15 mouse cellular contexts compared by ENCODE assay signal in the genomic region with DNA sequence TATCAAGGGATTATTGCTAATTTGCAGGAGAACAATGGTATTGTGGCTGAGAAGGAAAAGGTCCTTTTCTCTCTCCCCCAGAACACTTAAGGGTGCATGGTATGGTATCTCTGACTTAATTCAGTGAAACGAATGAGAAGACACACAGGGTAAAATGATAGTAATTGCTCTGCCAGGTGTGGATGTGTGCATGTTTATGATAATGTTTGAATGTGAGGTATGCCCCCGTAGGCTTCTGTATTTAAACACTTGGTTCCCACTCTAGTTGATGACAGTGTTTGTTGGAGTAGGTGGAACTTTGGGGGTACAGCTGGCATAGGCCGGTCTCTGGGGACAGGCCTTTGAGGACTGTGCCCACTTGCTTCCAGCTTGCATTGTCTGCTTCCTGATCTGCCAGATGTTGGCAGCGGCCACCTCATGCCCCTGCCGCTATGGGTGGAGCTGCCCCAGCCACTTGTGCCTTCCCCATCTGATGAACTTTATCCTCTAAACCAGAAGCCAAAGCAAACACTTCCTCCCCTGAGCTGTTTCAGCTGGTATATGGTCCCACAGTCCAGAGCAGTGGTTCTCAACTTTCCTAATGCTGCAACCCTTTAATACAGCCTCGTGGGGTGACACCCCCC. TPM values are rescaled to one million over a fixed set of nuclear protein-coding genes. Genes with fewer than 3 reads are reported as not detected.
DNase-seq lines count a peak whose midpoint lies in the region; ATAC-seq lines count a peak whose summit lies in the region.
"Had no signal": no experiment of that assay in that cellular context is flagged by ENCODE, and none has a peak within 500 bp of the region (broad histone marks: within the 10 kb centered on the region; RNA-seq: fewer than 3 reads in every experiment).

No protein-coding gene starts in this region.

- DNase-seq in liver, embryonic 11.5 days (ENCODE audit: low spot score) = no peak
- DNase-seq in thymus, postnatal 4 days = peak; percentile 41
- no peak for DNase-seq in ovary, adult 18-20 months (ENCODE audit: low spot score)
- no peak for DNase-seq in hindbrain, embryonic 10.5 days (ENCODE audit: low spot score)
- DNase-seq: adrenal gland, postnatal 25 days; heart, adult 2 months; heart, postnatal 36 days; lung, postnatal 4 days; retina, postnatal 1 day had no signal

- H3K4me3 ChIP-seq in liver, embryonic 11.5 days (ENCODE audit: low read depth, low read length) = no peak overlapping the region
- no peak overlapping the region for H3K4me3 ChIP-seq in liver, embryonic 12.5 days
- no peak overlapping the region for H3K4me3 ChIP-seq in hindbrain, embryonic 10.5 days
- H3K4me3 ChIP-seq: heart, adult 2 months; neural tube, embryonic 13.5 days had no signal

- H3K36me3 ChIP-seq in liver, embryonic 11.5 days (ENCODE audit: control insufficient read depth, insufficient read depth, low read length) = no peaks in the 10 kb centered on the region
- H3K36me3 ChIP-seq in liver, embryonic 12.5 days = no peaks in the 10 kb centered on the region
- no peaks in the 10 kb centered on the region for H3K36me3 ChIP-seq in hindbrain, embryonic 10.5 days
- H3K36me3 ChIP-seq: neural tube, embryonic 13.5 days had no signal

- H3K9me3 ChIP-seq in liver, embryonic 11.5 days (ENCODE audit: control insufficient read depth, low read length) = no peaks in the 10 kb centered on the region
- no peaks in the 10 kb centered on the region for H3K9me3 ChIP-seq in liver, embryonic 12.5 days (replicated peaks)
- no peaks in the 10 kb centered on the region for H3K9me3 ChIP-seq in hindbrain, embryonic 10.5 days
- H3K9me3 ChIP-seq: neural tube, embryonic 13.5 days had no signal

- no peaks in the 10 kb centered on the region for H3K27me3 ChIP-seq in liver, embryonic 11.5 days (replicated peaks; ENCODE audit: control insufficient read depth, insufficient read depth, low read length)
- no peaks in the 10 kb centered on the region for H3K27me3 ChIP-seq in liver, embryonic 12.5 days (replicated peaks)
- H3K27me3 ChIP-seq in hindbrain, embryonic 10.5 days (ENCODE audit: insufficient read depth, poor library complexity, severe bottlenecking) = no peaks in the 10 kb centered on the region
- H3K27me3 ChIP-seq: CH12.LX; neural tube, embryonic 13.5 days had no signal

- 63% methylated on average over 6 of the region's 6 CpGs for WGBS in liver, embryonic 11.5 days
- 52% methylated on average over 6 of the region's 6 CpGs for WGBS in liver, embryonic 12.5 days (ENCODE audit: insufficient replicate concordance)
- 82% methylated on average over 6 of the region's 6 CpGs for WGBS in hindbrain, embryonic 10.5 days

- H3K27ac ChIP-seq in liver, embryonic 11.5 days (ENCODE audit: low read depth, low read length) = no peak overlapping the region
- H3K27ac ChIP-seq in liver, embryonic 12.5 days = no peak overlapping the region
- no peak overlapping the region for H3K27ac ChIP-seq in hindbrain, embryonic 10.5 days
- H3K27ac ChIP-seq: heart, adult 2 months; neural tube, embryonic 13.5 days had no signal

- 0 out of 2 replicates have a peak, but pooled peaks cover 3% of the 10 kb centered on the region for H3K4me1 ChIP-seq in liver, embryonic 11.5 days (replicated peaks; ENCODE audit: control insufficient read depth, insufficient read depth, low read length)
- H3K4me1 ChIP-seq in liver, embryonic 12.5 days = peaks cover 6% of the 10 kb centered on the region; the same call in 1 of the 2 replicates
- H3K4me1 ChIP-seq in hindbrain, embryonic 10.5 days (replicated peaks) = 0 out of 2 replicates have a peak, but pooled peaks cover 5% of the 10 kb centered on the region
- H3K4me1 ChIP-seq: neural tube, embryonic 13.5 days had no signal

- ATAC-seq in liver, embryonic 11.5 days (replicated peaks; ENCODE audit: low FRiP score) = peak; percentile 47; the same call in 1 of the 2 replicates
- no peak; the same call in 1 of the 2 replicates for ATAC-seq in liver, embryonic 12.5 days
- peak; percentile 63 for ATAC-seq in granulocyte monocyte progenitor cell, adult 5-6 weeks (replicated peaks; ENCODE audit: poor library complexity, severe bottlenecking)
- peak; percentile 63 for ATAC-seq in megakaryocyte, adult 5-6 weeks (ENCODE audit: poor library complexity, severe bottlenecking)
- ATAC-seq: midbrain, embryonic 16.5 days had no signal

- no peak overlapping the region for H3K9ac ChIP-seq in liver, embryonic 11.5 days (ENCODE audit: low read depth, low read length)
- no peak overlapping the region for H3K9ac ChIP-seq in liver, embryonic 12.5 days
- H3K9ac ChIP-seq: neural tube, embryonic 13.5 days had no signal

- H3K4me2 ChIP-seq in liver, embryonic 11.5 days = no peak overlapping the region
- no peak overlapping the region for H3K4me2 ChIP-seq in liver, embryonic 12.5 days
- H3K4me2 ChIP-seq: neural tube, embryonic 13.5 days had no signal

RNA-seq across cellular contexts. Expression of gene Egln3, which starts 53.0 kb away (rescaled TPM):
- 11.6 TPM in 2 replicates for polyA plus RNA-seq in liver, embryonic 11.5 days (2014; fragmentation: Nextera tagmentation; extraction: Ambion mirVana)
- polyA plus RNA-seq in liver, embryonic 12.5 days (2016; fragmentation: Nextera tagmentation; extraction: Ambion mirVana) = 3.5 and 3.8 TPM in 2 replicates
- 40.2 and 52.0 TPM in 2 replicates for total RNA-seq in granulocyte monocyte progenitor cell, adult 5-6 weeks (2014; fragmentation: Nextera tagmentation)
- total RNA-seq in granulocyte monocyte progenitor cell, adult 5-6 weeks (2017) = 20.5 and 22.9 TPM in 2 replicates
- total RNA-seq in megakaryocyte, adult 5-6 weeks (2015) = 3.3 and 3.6 TPM in 2 replicates
- total RNA-seq in megakaryocyte, adult 5-6 weeks (2017) = 1.7 and 1.9 TPM in 2 replicates
- polyA plus RNA-seq in hindbrain, embryonic 10.5 days (2016; fragmentation: Nextera tagmentation; extraction: Ambion mirVana) = 4.6 and 5.9 TPM in 2 replicates
